Mouse (Mus musculus) liver, postnatal 0 days (tissue): ENCODE results near the gene Nfya.

Source experiments
- CTCF ChIP-seq: sonication (generic); IDR thresholded peaks from 2 replicates; pipeline ENCODE4 v1.5.1; 2016; ENCODE audit warnings: antibody characterized with exemption, low read depth
- EP300 ChIP-seq: IDR thresholded peaks from 2 replicates; pipeline ENCODE4 v1.6.1; 2016; ENCODE audit warnings: antibody characterized with exemption, low read depth, mild to moderate bottlenecking

DNA sequence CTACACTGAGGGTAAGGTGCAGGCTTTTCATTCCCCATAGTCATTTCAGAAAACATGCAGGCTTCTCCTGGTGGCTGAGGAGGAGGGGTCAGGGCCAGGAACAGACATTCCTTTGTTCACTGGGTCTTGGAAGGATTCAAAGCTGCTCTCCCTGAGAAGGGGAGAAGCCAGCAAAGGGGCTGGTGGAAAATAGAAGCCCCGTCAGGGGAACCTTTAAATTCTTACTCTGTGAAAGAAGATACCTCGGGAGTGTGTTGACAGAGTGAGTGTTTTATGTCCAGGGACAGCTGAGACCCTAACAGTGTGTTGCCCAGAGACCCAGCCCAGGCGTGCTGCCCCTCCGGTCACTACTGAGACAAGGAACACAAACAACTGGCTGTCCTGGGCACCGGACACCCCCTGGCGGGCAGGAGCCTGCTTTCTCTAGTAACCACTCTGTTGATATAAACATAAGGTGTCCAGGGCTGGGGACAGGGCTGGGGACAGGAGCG, 27.8 kb upstream of the Nfya start:
- no peak for TF ChIP-seq CTCF
- TF ChIP-seq EP300: no peak
